Mouse (Mus musculus) liver, postnatal 0 days (tissue): ENCODE data around the gene Dnal1. TPM values are rescaled to one million over a fixed set of nuclear protein-coding genes. Genes with fewer than 3 reads are reported as not detected.
"Not testable (repeated sequence)": the region's sequence is repeated elsewhere in the genome, so short reads cannot be mapped to it uniquely, and the experiment has no call there.

Experiments used
- ATAC-seq: fragments of 200-750 bp; cut with Nextera tagmentation; 2 replicates; pipeline ENCODE4 v1.8.0; 2017; ENCODE audit warnings: mild to moderate bottlenecking, moderate library complexity
- DNase-seq: peaks from one replicate; pipeline ENCODE4 v3.0.0-alpha.2; 2016
- H3K27ac ChIP-seq: fragments of 300-500 bp; sonication (generic); 2 replicates; pipeline ENCODE4 v1.5.1; 2014; ENCODE audit warnings: antibody characterized with exemption, moderate library complexity, mild to moderate bottlenecking, low read depth
- H3K27me3 ChIP-seq: fragments of 300-500 bp; sonication (generic); 2 replicates; pipeline ENCODE4 v1.6.1; 2014; ENCODE audit warnings: low read length, control low read depth, mixed read lengths; ENCODE audit not compliant: insufficient read depth
- H3K36me3 ChIP-seq: fragments of 300-500 bp; sonication (generic); replicated peaks from 2 replicates; pipeline ENCODE4 v1.6.1; 2014; ENCODE audit warnings: mild to moderate bottlenecking, control low read depth, low read length, moderate library complexity, mixed read lengths; ENCODE audit not compliant: insufficient read depth
- H3K4me1 ChIP-seq: fragments of 300-500 bp; sonication (generic); 2 replicates; pipeline ENCODE4 v1.6.1; 2014; ENCODE audit warnings: antibody characterized with exemption, mild to moderate bottlenecking, control low read depth; ENCODE audit not compliant: insufficient read depth
- H3K4me2 ChIP-seq: fragments of 300-500 bp; sonication (generic); 2 replicates; pipeline ENCODE4 v1.6.1; 2014; ENCODE audit warnings: low read depth, mild to moderate bottlenecking, low read length, moderate library complexity, mixed read lengths
- H3K4me3 ChIP-seq: fragments of 300-500 bp; sonication (generic); 2 replicates; pipeline ENCODE4 v1.5.1; 2014; ENCODE audit warnings: low read depth, low read length
- H3K9ac ChIP-seq: fragments of 300-500 bp; sonication (generic); replicated peaks from 2 replicates; pipeline ENCODE4 v1.6.1; 2014; ENCODE audit warnings: mild to moderate bottlenecking, moderate library complexity
- H3K9me3 ChIP-seq: fragments of 300-500 bp; sonication (generic); 2 replicates; pipeline ENCODE4 v1.6.1; 2016; ENCODE audit warnings: mild to moderate bottlenecking, control low read depth, low read length, mixed read lengths
- CTCF ChIP-seq: sonication (generic); IDR thresholded peaks from 2 replicates; pipeline ENCODE4 v1.5.1; 2016; ENCODE audit warnings: antibody characterized with exemption, low read depth
- EP300 ChIP-seq: IDR thresholded peaks from 2 replicates; pipeline ENCODE4 v1.6.1; 2016; ENCODE audit warnings: antibody characterized with exemption, low read depth, mild to moderate bottlenecking
- WGBS: fragments of 180-500 bp; shearing (Covaris S2); extraction: QIAGEN DNeasy Blood & Tissue Kit; methylation state at CpG from one replicate; pipeline ENCODE4 v1.1.7; 2014; ENCODE audit not compliant: insufficient replicate concordance; 5-methylcytosine and 5-hydroxymethylcytosine counted together
- polyA plus RNA-seq: library from polyadenylated mRNA; unstranded; fragments of >200 nt; fragmentation: Nextera tagmentation; extraction: Ambion mirVana; gene quantifications from 2 replicates; pipeline ENCODE4 v1.2.1, GENCODE M21; 2015

Gene Dnal1
- polyA plus RNA-seq, 1 experiment from 2014 or later = 0.13 TPM

- Histone ChIP-seq H3K4me1 (peaks cover 9% of the 10 kb centered on the region), H3K4me2 (peak overlapping the region; percentile 84; the same call in 1 of the 2 replicates)
These were observed 14.1 kb upstream of the Dnal1 start for GRCm38 (mm10) chr12:84100071-84100470.

GRCm38 (mm10) chr12:84100604-84101492 is 13.3 kb upstream of the Dnal1 start, which contains the start of gene Acot6:
Acot6 (plus strand) TSS chr12:84100654.
- Histone ChIP-seq H3K4me2 (peak within 1 kb of the TSS; percentile 84), H3K9ac (peak within 1 kb of the TSS; percentile 65), H3K4me3 (peak within 1 kb of the TSS; percentile 58), H3K27ac (peak within 1 kb of the TSS; percentile 61; the same call in 1 of the 2 replicates)
- ATAC-seq (peak; percentile 70), DNase-seq (peak; percentile 49)
- 1% methylated on average over 63 of the region's 80 CpGs for WGBS
- not testable (repeated sequence) for H3K4me1 ChIP-seq, H3K9me3 ChIP-seq, H3K36me3 ChIP-seq, H3K27me3 ChIP-seq
- peak; percentile 4; the same call in 1 of the 2 replicates for TF ChIP-seq CTCF

More at GRCm38 (mm10) chr12:84100071-84100470, 14.1 kb upstream of the Dnal1 start:
- WGBS = 53% methylated on average over 1 of the region's 1 CpGs
- no peaks in the 10 kb centered on the region for H3K9me3 ChIP-seq
- H3K9ac ChIP-seq = no peak overlapping the region
- no peak for DNase-seq
- TF ChIP-seq CTCF = no peak
- no peak for TF ChIP-seq EP300
- H3K27ac ChIP-seq = no peak overlapping the region
- H3K27me3 ChIP-seq = no peaks in the 10 kb centered on the region
- peak; percentile 25; the same call in 1 of the 2 replicates for ATAC-seq
- no peak overlapping the region for H3K4me3 ChIP-seq
- no peaks in the 10 kb centered on the region for H3K36me3 ChIP-seq

GRCm38 (mm10) chr12:84101493-84101845 is 12.7 kb upstream of the Dnal1 start:
- Histone ChIP-seq H3K9me3 (no peaks in the 10 kb centered on the region), H3K4me2 (peak overlapping the region; percentile 84), H3K27ac (no peak overlapping the region), H3K4me1 (peaks cover 9% of the 10 kb centered on the region), H3K27me3 (no peaks in the 10 kb centered on the region), H3K36me3 (no peaks in the 10 kb centered on the region), H3K4me3 (peak overlapping the region; percentile 58), H3K9ac (no peak overlapping the region)
- TF ChIP-seq CTCF (no peak), EP300 (no peak)
- 48% methylated on average over 2 of the region's 2 CpGs for WGBS
- ATAC-seq (no peak), DNase-seq (no peak)

GRCm38 (mm10) chr12:84107012-84107411 is 7.2 kb upstream of the Dnal1 start:
- no peak for ATAC-seq
- Histone ChIP-seq H3K36me3 (no peaks in the 10 kb centered on the region), H3K9ac (no peak overlapping the region), H3K27me3 (no peaks in the 10 kb centered on the region), H3K9me3 (no peaks in the 10 kb centered on the region), H3K27ac (no peak overlapping the region), H3K4me3 (no peak overlapping the region), H3K4me2 (no peak overlapping the region), H3K4me1 (peaks cover 2% of the 10 kb centered on the region; the same call in 1 of the 2 replicates)
- no peak for DNase-seq
- 76% methylated on average over 3 of the region's 3 CpGs for WGBS
- no peak for TF ChIP-seq CTCF
- no peak for TF ChIP-seq EP300

- no peaks in the 10 kb centered on the region for H3K9me3 ChIP-seq
- WGBS = 26% methylated on average over 1 of the region's 1 CpGs
- DNase-seq = no peak
- TF ChIP-seq EP300 = no peak
- TF ChIP-seq CTCF = no peak
- no peak overlapping the region for H3K27ac ChIP-seq
- H3K27me3 ChIP-seq = no peaks in the 10 kb centered on the region
- ATAC-seq = no peak
- H3K4me3 ChIP-seq = no peak overlapping the region
- no peak overlapping the region for H3K9ac ChIP-seq
- H3K36me3 ChIP-seq = no peaks in the 10 kb centered on the region
- H3K4me1 ChIP-seq = no peaks in the 10 kb centered on the region
- no peak overlapping the region for H3K4me2 ChIP-seq
These were observed 6.5 kb upstream of the Dnal1 start for GRCm38 (mm10) chr12:84107692-84108091.

GRCm38 (mm10) chr12:84109924-84110323 is 4.2 kb upstream of the Dnal1 start:
- no peak for ATAC-seq
- no peak overlapping the region for H3K4me3 ChIP-seq
- no peak overlapping the region for H3K27ac ChIP-seq
- DNase-seq = no peak
- TF ChIP-seq CTCF (no peak), EP300 (no peak)
- H3K9me3 ChIP-seq = no peaks in the 10 kb centered on the region
- 68% methylated on average over 1 of the region's 1 CpGs for WGBS
- no peak overlapping the region for H3K9ac ChIP-seq
- no peak overlapping the region for H3K4me2 ChIP-seq
- H3K36me3 ChIP-seq = no peaks in the 10 kb centered on the region
- H3K27me3 ChIP-seq = no peaks in the 10 kb centered on the region
- peaks cover 7% of the 10 kb centered on the region for H3K4me1 ChIP-seq
